Mouse (Mus musculus) Patski (cell line): ENCODE data around the gene Spry2. TPM values are rescaled to one million over a fixed set of nuclear protein-coding genes. Genes with fewer than 3 reads are reported as not detected.
A peak's percentile ranks its signal among the peaks of the same experiment; 100 is the strongest.

Source experiments
- ATAC-seq: fragments of 100-300 bp; one replicate; pipeline ENCODE4 v1.8.0; 2021
- CTCF ChIA-PET: fragments of 350-600 bp; sonication (Branson Sonifier 250); formaldehyde crosslinking; loops from one replicate; lab custom pipeline; 2022; ENCODE audit warnings: inconsistent platforms; lab: Charles Lee
- POLR2A ChIA-PET: fragments of 350-600 bp; sonication (Branson Sonifier 250); formaldehyde crosslinking; loops from one replicate; lab custom pipeline; 2022; ENCODE audit warnings: antibody characterized with exemption, inconsistent platforms; lab: Charles Lee
- DNase-seq: peaks from one replicate; pipeline ENCODE4 v3.0.0-alpha.2; 2011; ENCODE audit warnings: low read depth, low spot score
- H3K27me3 ChIP-seq: fragments of 371-371 bp; one replicate; pipeline ENCODE4 v1.5.1; 2021
- CTCF ChIP-seq: fragments of 100-300 bp; IDR thresholded peaks from one replicate; pipeline ENCODE4 v1.5.1; 2021
- in situ Hi-C: fragments of 300-500 bp; cut with MboI; formaldehyde crosslinking; loops from 3 replicates; pipeline ENCODE4 v1.11.1; 2018; ENCODE audit warnings: low pct_unique_long_range_greater_than_20kb, mixed read lengths
- polyA plus RNA-seq: library from polyadenylated mRNA; unstranded; gene quantifications from one replicate; pipeline ENCODE4 v1.2.3, GENCODE M21; 2021

Spry2 gene
- polyA plus RNA-seq = 42.2 TPM

DNA sequence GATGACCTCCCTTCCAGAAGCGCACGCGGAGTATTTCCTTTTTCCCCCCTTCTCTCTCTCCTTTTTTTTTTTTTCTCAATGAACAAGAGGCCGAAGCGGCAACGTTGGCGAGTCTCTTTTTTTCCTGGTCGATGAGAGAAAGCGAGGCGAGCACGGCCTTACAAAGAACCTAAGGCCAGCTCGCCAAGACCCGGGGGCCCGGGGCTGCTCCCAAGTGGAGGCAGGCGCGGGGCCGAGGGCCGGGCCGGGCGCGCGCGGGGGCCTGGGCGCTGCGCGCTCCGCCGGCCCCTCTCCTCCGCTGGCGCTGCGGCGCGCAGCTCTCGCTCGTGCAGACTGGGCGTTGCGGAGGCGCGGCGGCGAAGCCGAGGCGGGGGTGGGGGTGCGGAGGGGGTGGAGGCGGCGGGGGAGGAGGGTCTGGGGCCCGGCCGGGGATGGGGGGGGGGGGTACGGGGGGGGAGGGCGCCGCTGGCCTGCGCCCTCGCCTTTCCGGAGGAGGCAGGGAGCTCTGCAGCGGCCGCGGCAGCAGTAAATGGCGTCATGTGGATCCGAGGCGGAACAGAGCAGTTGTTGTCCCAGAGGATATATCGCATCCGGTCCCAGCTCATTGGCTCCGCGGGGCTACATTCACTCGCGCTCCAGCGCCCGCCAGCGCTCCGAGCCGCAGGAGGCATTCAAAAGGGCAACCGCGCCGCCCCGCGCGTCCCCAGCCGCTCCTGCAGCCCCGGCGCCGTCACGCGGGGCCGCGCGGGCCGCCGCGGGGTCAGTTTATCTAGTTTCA lies at the start of gene Spry2:
Gene Spry2, minus strand, starts transcription at position 29 of the 778 bp plus-strand sequence.
- no peak for TF ChIP-seq CTCF
- no peaks in the 10 kb centered on the region for H3K27me3 ChIP-seq
- CTCF ChIA-PET = interaction anchor here (1.3 to 1.7 kb wide), 3 partner anchors 25 to 422 kb away, joined by 3 to 6 read pairs (median 5); no protein-coding TSS in a partner anchor
- ATAC-seq (peak; percentile 89), DNase-seq (no peak)
- in situ Hi-C loops = no loop called here
- POLR2A ChIA-PET = interaction anchor here (0.7 to 1.1 kb wide), 4 partner anchors 12 to 424 kb away, joined by 3 read pairs; no protein-coding TSS in a partner anchor

DNA sequence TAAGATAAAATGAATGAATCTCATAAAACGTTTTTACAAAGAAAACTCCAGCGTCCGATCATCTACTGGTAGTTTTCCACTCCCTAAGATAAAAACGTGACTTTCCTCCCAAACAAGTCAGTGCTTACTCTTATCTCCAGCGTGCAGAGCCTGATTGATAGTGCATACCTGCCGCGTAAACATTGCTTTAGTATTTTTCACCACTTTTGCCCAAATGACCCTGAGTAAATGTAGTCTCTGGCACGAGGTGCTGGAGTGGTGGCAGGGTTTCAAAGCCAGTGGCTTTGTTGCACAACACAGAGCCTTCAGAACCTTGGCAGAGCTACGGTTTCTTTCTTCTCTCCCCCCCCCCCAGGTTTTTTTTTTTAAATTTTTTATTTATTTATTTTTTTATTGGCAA lies 44.7 kb upstream of the Spry2 start:
- TF ChIP-seq CTCF = no peak
- CTCF ChIA-PET = interaction anchor here (0.8 kb wide), 1 partner anchor 15 kb away, joined by 3 read pairs; no protein-coding TSS in a partner anchor
- in situ Hi-C loops = no loop called here
- no peak for DNase-seq
- POLR2A ChIA-PET = interaction anchor here (0.6 kb wide), 1 partner anchor 12 kb away, joined by 3 read pairs; no protein-coding TSS in a partner anchor
- no peak for ATAC-seq
- peaks cover 5% of the 10 kb centered on the region for H3K27me3 ChIP-seq

DNA sequence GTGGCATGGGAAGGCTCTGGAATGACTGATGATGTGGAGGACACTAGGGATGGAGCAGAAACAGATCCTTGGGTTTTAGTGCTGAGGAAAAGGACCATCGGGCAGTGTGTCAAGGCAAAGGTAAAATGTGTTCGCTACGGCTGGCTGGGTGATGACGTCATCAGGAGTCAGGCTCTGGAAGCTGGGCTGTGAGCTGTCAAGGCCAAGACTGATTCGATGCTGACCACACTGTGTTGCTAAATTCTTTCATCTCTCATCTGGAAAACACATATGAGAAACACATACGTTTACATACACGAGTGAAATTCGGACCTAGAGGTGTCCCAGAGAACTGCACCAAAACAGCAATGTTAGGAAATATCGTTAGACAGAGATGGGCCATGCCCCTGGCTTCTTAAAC lies 30.1 kb upstream of the Spry2 start:
- CTCF ChIA-PET = interaction anchor here (1.1 kb wide), 1 partner anchor 15 kb away, joined by 3 read pairs; no protein-coding TSS in a partner anchor
- POLR2A ChIA-PET = no interaction called here
- no peaks in the 10 kb centered on the region for H3K27me3 ChIP-seq
- in situ Hi-C loops = no loop called here
- no peak for TF ChIP-seq CTCF
- no peak for DNase-seq
- ATAC-seq = no peak

DNA sequence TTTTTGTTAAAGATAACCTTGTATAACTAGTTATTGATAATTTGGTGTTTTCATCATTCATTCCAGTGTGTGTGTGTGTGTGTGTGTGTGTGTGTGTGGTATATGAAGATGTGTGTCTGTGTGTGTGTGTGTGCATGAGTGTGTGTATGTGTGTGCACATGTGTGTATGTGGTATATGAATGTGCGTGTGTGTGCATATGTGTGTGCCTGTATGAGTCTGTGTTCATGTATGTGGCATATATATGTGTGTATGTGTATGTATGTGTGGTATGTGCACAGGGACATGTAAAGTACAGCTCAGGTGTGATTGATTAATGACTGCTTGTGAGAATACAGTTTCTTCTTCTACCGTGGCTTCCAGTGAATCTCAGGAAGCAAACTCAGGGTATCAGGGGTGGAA lies 28.7 kb upstream of the Spry2 start:
- in situ Hi-C loops = no loop called here
- ATAC-seq = no peak
- H3K27me3 ChIP-seq = no peaks in the 10 kb centered on the region
- TF ChIP-seq CTCF = no peak
- ChIA-PET CTCF (no interaction called here), POLR2A (interaction anchor here (0.6 kb wide), 1 partner anchor 193 kb away, joined by 5 read pairs; no protein-coding TSS in a partner anchor)
- DNase-seq = no peak

DNA sequence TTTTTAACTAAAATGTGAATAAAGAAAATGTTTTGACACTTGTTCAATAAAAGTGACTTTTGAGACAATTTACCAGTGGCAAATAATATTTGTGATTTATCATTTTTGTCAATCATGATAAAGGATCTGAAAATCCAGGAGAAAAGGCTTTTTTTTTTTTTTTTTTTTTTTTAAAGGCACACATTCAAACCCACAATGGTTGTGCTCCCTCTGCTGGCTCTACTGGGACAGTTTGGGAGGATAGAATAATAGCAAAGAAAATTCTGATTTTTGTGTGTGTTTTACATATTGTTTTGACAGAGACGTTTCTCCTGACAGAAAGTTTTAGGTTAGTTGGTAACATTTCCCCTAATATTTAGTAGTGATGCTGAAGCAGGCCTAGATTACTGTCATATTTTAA lies 28.1 kb upstream of the Spry2 start:
- in situ Hi-C loops = loop anchor here (25.0 kb wide), 1 partner anchor 588 kb away; no protein-coding TSS in a partner anchor
- CTCF ChIA-PET = no interaction called here
- POLR2A ChIA-PET = interaction anchor here (0.6 kb wide), 1 partner anchor 192 kb away, joined by 5 read pairs; no protein-coding TSS in a partner anchor
- TF ChIP-seq CTCF = peak; percentile 48
- ATAC-seq = no peak
- no peak for DNase-seq
- no peaks in the 10 kb centered on the region for H3K27me3 ChIP-seq

DNA sequence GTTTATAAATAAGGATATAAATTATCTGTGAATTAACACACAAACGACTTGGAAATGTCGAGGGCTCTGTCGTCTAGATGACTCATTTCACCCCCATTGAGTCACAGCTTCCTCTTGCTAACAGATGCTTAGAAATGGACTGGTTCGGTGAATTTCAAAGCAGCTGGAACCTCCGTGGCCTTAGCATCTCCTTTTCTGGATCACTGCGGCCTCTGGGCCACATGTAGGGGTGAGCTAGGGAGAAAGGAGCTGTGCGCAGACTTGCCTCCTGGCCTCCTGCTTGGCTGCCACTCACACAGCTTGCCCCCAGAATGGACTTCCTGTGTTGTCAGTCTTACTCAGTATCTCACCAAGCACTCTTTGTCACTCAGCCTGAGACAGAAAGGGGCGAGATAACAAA lies 26.3 kb upstream of the Spry2 start:
- no peak for TF ChIP-seq CTCF
- POLR2A ChIA-PET = no interaction called here
- peak; percentile 37 for DNase-seq
- peak; percentile 84 for ATAC-seq
- in situ Hi-C loops = loop anchor here (25.0 kb wide), 1 partner anchor 589 kb away; no protein-coding TSS in a partner anchor
- CTCF ChIA-PET = no interaction called here
- H3K27me3 ChIP-seq = no peaks in the 10 kb centered on the region

DNA sequence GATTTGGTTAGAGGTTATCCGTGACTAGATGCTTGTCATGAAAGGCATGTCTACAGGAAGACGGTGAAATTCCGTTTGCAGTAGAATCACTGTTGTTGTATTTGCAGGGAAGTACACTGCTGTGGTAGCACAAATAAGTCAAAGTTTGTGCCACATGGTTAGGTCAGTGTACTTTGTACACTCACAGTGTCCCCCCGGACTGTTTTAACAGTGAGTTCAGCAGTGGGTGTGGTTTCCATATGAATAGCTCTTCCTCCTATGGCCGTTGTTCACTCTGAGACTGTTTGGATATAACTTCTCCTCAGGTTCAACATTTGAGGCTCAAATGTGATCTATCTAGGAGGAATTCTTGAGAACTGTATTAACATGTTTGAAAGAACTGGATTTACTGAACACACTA lies 25.8 kb upstream of the Spry2 start:
- ATAC-seq (no peak), DNase-seq (no peak)
- ChIA-PET CTCF (interaction anchor here (0.8 to 1.0 kb wide), 2 partner anchors 14 to 26 kb away, joined by 3 read pairs; partner anchors contain the start of gene Spry2), POLR2A (interaction anchor here (0.8 kb wide), 1 partner anchor 28 kb away, joined by 3 read pairs; no protein-coding TSS in a partner anchor)
- no peak for TF ChIP-seq CTCF
- H3K27me3 ChIP-seq = no peaks in the 10 kb centered on the region
- in situ Hi-C loops = loop anchor here (25.0 kb wide), 1 partner anchor 590 kb away; no protein-coding TSS in a partner anchor

DNA sequence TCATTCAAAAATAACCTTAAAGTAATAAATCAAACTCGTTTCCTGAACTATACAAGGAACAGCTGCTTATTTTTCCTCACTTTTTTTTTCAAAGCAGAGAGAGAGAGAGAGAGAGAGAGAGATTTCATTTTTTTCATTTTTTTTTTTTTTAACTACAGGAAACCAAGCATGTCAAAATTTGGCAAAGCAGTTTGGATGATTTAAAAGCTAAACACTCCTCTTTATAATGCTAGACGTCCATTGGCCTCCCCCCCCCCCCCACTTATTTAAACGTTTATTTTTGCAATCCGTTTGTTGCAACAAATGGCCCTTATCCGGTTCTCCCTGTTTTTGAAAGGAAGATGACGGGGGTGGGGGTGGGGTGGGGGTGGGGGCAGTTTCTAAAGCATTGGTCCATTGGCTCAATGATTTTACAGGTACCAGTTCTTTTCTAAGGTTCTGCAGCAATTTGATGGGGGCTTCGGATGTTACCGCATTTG lies 24.6 kb upstream of the Spry2 start:
- in situ Hi-C loops = loop anchor here (25.0 kb wide), 1 partner anchor 591 kb away; no protein-coding TSS in a partner anchor
- ChIA-PET POLR2A (interaction anchor here (0.7 to 0.8 kb wide), 2 partner anchors 26 to 437 kb away, joined by 3 to 4 read pairs; no protein-coding TSS in a partner anchor), CTCF (interaction anchor here (1.0 kb wide), 2 partner anchors 25 to 527 kb away, joined by 3 read pairs; partner anchors contain the start of gene Spry2)
- H3K27me3 ChIP-seq = no peaks in the 10 kb centered on the region
- TF ChIP-seq CTCF = no peak
- DNase-seq = no peak
- ATAC-seq = no peak

DNA sequence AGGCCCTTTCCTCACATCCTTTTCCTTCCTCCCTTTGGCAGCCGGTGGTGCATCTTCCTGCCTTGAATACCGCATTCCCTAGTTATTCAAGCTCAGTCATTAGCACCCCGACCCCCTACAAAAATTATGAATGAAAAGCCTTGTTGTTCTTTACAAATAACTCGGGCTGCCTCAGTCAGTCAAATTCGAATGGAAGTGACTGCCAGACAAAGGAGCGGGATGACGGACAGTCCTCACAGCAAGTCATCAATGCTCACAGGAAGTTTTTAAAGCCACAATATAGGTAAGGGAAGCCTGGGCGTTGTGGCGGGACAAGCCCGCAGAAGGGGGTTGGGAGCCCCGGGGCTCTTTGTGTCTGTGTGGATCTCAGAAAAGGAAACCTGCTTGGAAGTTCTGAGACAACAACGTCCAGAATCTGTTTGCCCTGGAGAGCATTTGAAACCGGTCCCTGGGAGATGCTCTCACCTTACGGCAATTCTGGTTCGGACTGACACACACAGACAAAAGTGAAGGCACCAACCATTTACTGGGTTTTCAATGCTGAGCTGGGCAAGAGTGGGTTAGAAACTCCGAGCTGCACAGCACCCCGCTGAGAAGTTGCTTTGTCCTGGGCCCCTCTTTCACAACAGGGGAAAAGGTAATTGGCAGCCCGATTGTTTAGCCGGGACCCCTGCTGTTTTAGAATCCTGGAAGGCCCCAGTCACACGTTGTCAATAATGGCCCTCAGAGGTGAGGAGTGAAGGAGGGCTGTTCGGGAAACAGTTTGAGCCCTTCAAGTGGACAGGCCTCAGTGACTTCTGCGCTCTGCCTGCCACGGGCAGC lies 24.0 kb upstream of the Spry2 start:
- ChIA-PET CTCF (interaction anchor here (1.0 kb wide), 1 partner anchor 527 kb away, joined by 3 read pairs; no protein-coding TSS in a partner anchor), POLR2A (no interaction called here)
- no peaks in the 10 kb centered on the region for H3K27me3 ChIP-seq
- TF ChIP-seq CTCF = no peak
- DNase-seq (no peak), ATAC-seq (no peak)
- in situ Hi-C loops = loop anchor here (25.0 kb wide), 1 partner anchor 592 kb away; no protein-coding TSS in a partner anchor

DNA sequence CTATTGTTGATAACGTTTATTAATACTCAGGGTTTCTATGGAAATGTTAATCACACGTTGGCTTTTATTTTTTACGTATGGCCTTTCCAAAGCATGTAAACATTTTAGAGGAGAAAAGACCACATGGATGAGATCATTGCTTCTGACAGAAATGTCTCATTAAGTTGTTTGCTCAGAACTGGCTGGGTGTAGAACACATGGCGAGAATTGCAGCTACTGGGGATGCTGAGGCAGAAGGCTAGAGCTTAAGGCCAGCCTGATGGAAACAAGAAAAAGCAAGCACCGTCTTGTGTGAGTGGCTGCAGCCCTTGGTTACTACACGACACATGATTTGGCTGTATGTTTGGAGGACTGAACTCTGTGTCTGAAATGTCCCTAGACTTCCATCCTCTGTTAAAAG lies 10.6 kb upstream of the Spry2 start:
- TF ChIP-seq CTCF = no peak
- ChIA-PET POLR2A (no interaction called here), CTCF (no interaction called here)
- ATAC-seq = no peak
- DNase-seq = no peak
- in situ Hi-C loops = loop anchor here (5.0 to 25.0 kb wide), 2 partner anchors 515 to 605 kb away; no protein-coding TSS in a partner anchor
- H3K27me3 ChIP-seq = no peaks in the 10 kb centered on the region
